ENCODE assay signal across 12 mouse cellular contexts in the genomic region with DNA sequence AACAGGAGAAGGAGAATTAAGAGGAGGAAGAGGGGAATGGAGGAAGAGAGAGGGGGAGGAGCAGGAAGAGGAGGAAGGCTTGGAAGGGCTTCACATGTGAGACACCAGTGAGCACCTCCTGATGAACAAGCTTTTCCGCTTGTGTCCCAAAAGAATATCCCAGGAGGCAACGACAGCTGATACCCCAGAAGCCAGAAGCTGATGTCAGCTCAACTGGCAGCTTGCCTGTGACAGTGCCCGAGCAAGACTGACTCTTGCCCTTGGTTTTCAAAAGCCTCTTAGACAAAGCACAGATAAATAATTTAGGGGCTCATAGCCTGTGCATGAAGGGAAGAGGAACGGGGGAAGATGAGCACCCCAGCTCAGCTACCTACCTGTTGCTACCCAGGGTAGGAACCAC.
DNase-seq lines count a peak whose midpoint lies in the region; ATAC-seq and TF ChIP-seq lines count a peak whose summit lies in the region.
"Had no signal": no experiment of that assay in that cellular context is flagged by ENCODE, and none has a peak within 500 bp of the region (broad histone marks: within the 10 kb centered on the region; RNA-seq: fewer than 3 reads in every experiment).

No protein-coding gene starts in this region.

- H3K79me2 ChIP-seq in heart, adult 2 months (replicated peaks; ENCODE audit: control insufficient read depth, insufficient read depth, low read length), result no peaks in the 10 kb centered on the region

- no peaks in the 10 kb centered on the region for H3K27me3 ChIP-seq in heart, adult 2 months (ENCODE audit: control insufficient read depth, insufficient read depth, low read length)
- no peaks in the 10 kb centered on the region for H3K27me3 ChIP-seq in embryonic facial prominence, embryonic 14.5 days (replicated peaks; ENCODE audit: control insufficient read depth, insufficient read depth, low read length)

- H3K4me2 ChIP-seq in embryonic facial prominence, embryonic 14.5 days (ENCODE audit: low read depth, low read length), result no peak overlapping the region

- TF ChIP-seq CTCF in heart, adult 2 months (IDR thresholded peaks at IDR 0.05), result no peak

- no peak overlapping the region for H3K9ac ChIP-seq in heart, adult 2 months (ENCODE audit: low read depth, low read length)
- no peak overlapping the region for H3K9ac ChIP-seq in embryonic facial prominence, embryonic 14.5 days (ENCODE audit: low read depth, low read length)
- H3K9ac ChIP-seq: liver, embryonic 14.5 days had no signal

- TF ChIP-seq EP300 in heart, adult 2 months (IDR thresholded peaks at IDR 0.05; ENCODE audit: insufficient read depth, low read depth, low read length), result no peak

- H3K4me3 ChIP-seq in heart, adult 2 months, result no peak overlapping the region
- no peak overlapping the region for H3K4me3 ChIP-seq in embryonic facial prominence, embryonic 14.5 days (ENCODE audit: low read depth, low read length)

- no peaks in the 10 kb centered on the region for H3K9me3 ChIP-seq in embryonic facial prominence, embryonic 14.5 days (ENCODE audit: control insufficient read depth, low read length)

- H3K4me1 ChIP-seq in heart, adult 2 months (ENCODE audit: control insufficient read depth, insufficient read depth, low read length), result peaks cover 2% of the 10 kb centered on the region
- peaks cover 14% of the 10 kb centered on the region for H3K4me1 ChIP-seq in embryonic facial prominence, embryonic 14.5 days (ENCODE audit: control insufficient read depth, insufficient read depth, low read length)

- no peak for ATAC-seq in embryonic facial prominence, embryonic 14.5 days (ENCODE audit: low read depth)
- ATAC-seq: inflammation-experienced regulatory T-cells, adult 6 months had no signal

- intact Hi-C loops in heart, adult 2 months (cut with DNase I), result no loop called here

- 26% methylated on average over 4 of the region's 4 CpGs for WGBS in heart, adult 2 months
- WGBS in embryonic facial prominence, embryonic 14.5 days, result 58% methylated on average over 4 of the region's 4 CpGs

- H3K36me3 ChIP-seq in heart, adult 2 months (ENCODE audit: control insufficient read depth, insufficient read depth, low read length), result no peaks in the 10 kb centered on the region
- H3K36me3 ChIP-seq in embryonic facial prominence, embryonic 14.5 days (ENCODE audit: control insufficient read depth, insufficient read depth, low read length), result no peaks in the 10 kb centered on the region

- no peak overlapping the region for H3K27ac ChIP-seq in heart, adult 2 months
- H3K27ac ChIP-seq in embryonic facial prominence, embryonic 14.5 days (replicated peaks; ENCODE audit: low read depth, low read length), result no peak overlapping the region
- H3K27ac ChIP-seq: liver, embryonic 14.5 days had no signal

- DNase-seq in heart, adult 2 months, result peak; percentile 22 to 32
- DNase-seq in heart, adult 11 months, result no peak
- DNase-seq in 3T3-L1 (ENCODE audit: low read depth, low spot score), result peak; percentile 41
- DNase-seq in adipocyte (ENCODE audit: low spot score), result peak; percentile 64
- DNase-seq in embryonic facial prominence, embryonic 14.5 days (ENCODE audit: low spot score), result peak; percentile 32
- no peak for DNase-seq in right cerebral cortex, adult 18-20 months
- no peak for DNase-seq in layer of hippocampus, postnatal 36 days
- DNase-seq: kidney, postnatal 4 days; retina, postnatal 1 day; thymus, postnatal 25 days had no signal

- TF ChIP-seq POLR2A in heart, adult 2 months (IDR thresholded peaks at IDR 0.05; ENCODE audit: insufficient read depth, low read depth, low read length), result no peak

Comparison
In these comparisons a context has a peak if more than half of its experiments do, and no peak if none do; other contexts are left out.
1. DNase-seq: peak in heart, adult 2 months (2 of 2), 3T3-L1 (single experiment), adipocyte (single experiment) and embryonic facial prominence, embryonic 14.5 days (single experiment); none in heart, adult 11 months (single experiment), right cerebral cortex, adult 18-20 months (single experiment) and layer of hippocampus, postnatal 36 days (0 of 2).